Mouse (Mus musculus): Measurements from ENCODE around the gene Ranbp9. TPM values are rescaled to one million over a fixed set of nuclear protein-coding genes. Genes with fewer than 3 reads are reported as not detected.

Gene Ranbp9
- 11.5 and 13.3 TPM in 2 replicates for polyA plus RNA-seq (2015; fragmentation: Nextera tagmentation; extraction: Ambion mirVana)

DNA sequence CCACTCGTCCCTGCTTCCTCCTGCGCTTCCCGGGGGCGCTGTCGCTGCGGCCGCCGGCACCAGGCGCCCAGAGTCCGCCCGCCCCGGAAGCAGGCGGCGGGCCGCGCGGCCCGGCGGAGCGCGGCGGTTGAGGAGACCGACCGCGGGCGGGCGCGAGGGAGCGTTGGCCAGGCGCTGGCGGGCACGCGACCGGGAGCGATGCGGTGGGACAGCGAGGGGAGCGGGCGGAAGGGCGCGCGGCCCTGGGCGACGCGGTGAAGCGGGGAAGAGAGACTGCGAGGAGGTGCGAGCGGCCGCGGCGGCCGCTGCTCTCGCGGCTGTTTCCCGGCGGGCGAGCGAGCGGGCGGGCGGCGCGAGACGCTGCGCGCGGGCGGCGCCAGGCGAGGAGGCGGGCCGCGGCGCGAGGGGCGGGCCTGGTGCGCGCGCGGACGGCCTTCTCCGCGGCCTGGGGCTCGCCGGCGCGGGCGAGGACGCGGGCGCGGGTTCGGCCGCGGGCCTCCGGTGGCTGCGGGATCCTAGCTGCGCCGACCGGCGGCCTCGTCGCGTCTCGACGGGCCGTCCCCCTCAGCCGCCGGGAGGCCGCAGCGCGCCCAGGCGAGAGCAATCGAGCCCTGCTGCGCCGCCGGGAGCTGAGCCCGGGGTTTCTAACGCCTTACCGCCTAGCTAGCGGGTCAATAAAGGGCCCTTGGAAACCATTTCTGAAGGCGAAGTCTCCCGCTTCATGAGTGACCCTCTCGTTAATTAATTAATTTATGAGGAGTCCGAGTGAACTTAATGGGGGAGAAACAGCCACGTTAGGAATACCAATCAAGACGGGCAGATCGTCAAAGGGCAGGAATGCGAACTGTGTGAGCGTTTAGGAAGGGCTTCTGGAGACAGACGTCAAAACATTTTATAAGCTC, at the start of gene Ranbp9:
Gene Ranbp9, minus strand, starts transcription at position 326 of the 902 bp plus-strand sequence.
- H3K9ac ChIP-seq = peak within 1 kb of the TSS; percentile 100
- peak; percentile 90 for ATAC-seq (replicated peaks)
- H3K36me3 ChIP-seq (replicated peaks) = no peaks in the 10 kb centered on the region
- 1% methylated on average over 98 of the region's 132 CpGs for WGBS
- no peaks in the 10 kb centered on the region for H3K27me3 ChIP-seq (replicated peaks)
- H3K27ac ChIP-seq = peak within 1 kb of the TSS; percentile 100
- H3K4me3 ChIP-seq = peak within 1 kb of the TSS; percentile 62
- H3K4me1 ChIP-seq = peaks cover 23% of the 10 kb centered on the region
- no peaks in the 10 kb centered on the region for H3K9me3 ChIP-seq
- peak within 1 kb of the TSS; percentile 75 for H3K4me2 ChIP-seq

DNA sequence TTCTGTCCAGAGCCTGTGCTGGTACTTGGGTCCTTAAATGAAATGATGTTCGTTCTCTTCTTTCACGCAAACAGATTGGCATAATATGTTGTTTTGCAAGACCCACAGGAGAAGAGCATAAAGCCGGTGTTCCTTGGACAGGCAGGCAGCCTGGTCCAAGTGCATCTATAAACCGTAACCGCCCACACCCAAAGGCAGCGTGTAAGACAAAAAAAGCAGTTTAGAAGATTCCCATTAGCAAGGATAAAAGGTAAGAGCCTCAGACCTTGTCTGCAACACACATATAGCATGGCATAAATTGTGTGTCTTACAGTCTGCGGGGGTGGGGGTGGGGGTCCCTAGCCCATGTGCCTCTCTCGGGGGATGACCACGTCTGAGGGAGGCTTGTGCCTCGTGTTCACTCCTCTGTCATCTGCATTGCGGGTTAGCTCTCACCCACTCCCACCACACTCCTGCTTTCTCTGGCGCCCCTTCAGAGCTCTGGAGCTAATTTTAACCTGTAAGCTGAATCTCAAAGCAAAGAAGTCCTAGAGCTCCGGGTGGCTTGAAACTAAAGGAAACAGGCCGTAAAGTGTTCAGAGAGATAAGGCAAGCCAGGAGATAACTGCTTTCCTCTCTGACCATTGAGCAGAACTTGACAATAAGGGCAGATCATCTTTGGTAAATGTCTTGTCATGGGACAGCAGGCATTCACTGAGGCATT, 49.2 kb upstream of the Ranbp9 start:
- peaks cover 30% of the 10 kb centered on the region for H3K4me1 ChIP-seq
- no peaks in the 10 kb centered on the region for H3K27me3 ChIP-seq (replicated peaks)
- H3K27ac ChIP-seq = peak overlapping the region; percentile 82
- no peak overlapping the region for H3K4me2 ChIP-seq
- ATAC-seq (replicated peaks) = no peak
- WGBS = 46% methylated on average over 14 of the region's 14 CpGs
- no peaks in the 10 kb centered on the region for H3K9me3 ChIP-seq
- H3K9ac ChIP-seq = no peak overlapping the region
- no peak overlapping the region for H3K4me3 ChIP-seq
- no peaks in the 10 kb centered on the region for H3K36me3 ChIP-seq (replicated peaks)

DNA sequence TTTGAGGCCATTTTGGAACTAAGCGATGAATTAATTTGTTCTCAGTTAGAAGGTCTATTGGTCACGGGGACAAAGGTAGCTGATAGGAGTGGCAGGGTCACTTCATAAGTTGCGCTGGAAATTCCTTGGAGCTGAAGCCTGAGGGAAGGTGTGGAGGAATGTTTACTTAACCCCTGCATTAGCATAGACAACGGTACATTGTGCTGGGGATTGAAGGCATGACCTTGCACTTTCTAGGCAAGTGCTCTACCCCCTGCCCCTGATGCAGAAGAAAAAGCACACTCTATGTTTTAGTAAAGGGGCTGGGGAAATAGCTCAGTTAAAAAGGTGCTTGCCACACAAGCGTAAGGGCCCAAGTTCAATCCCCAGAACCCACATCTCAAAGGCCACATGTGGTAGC, 45.2 kb upstream of the Ranbp9 start:
- H3K27me3 ChIP-seq (replicated peaks) = no peaks in the 10 kb centered on the region
- H3K36me3 ChIP-seq (replicated peaks) = no peaks in the 10 kb centered on the region
- no peak overlapping the region for H3K4me3 ChIP-seq
- no peak overlapping the region for H3K9ac ChIP-seq
- H3K4me1 ChIP-seq = peaks cover 32% of the 10 kb centered on the region
- H3K4me2 ChIP-seq = no peak overlapping the region
- no peak for ATAC-seq (replicated peaks)
- H3K9me3 ChIP-seq = no peaks in the 10 kb centered on the region
- 84% methylated on average over 5 of the region's 5 CpGs for WGBS
- H3K27ac ChIP-seq = no peak overlapping the region

DNA sequence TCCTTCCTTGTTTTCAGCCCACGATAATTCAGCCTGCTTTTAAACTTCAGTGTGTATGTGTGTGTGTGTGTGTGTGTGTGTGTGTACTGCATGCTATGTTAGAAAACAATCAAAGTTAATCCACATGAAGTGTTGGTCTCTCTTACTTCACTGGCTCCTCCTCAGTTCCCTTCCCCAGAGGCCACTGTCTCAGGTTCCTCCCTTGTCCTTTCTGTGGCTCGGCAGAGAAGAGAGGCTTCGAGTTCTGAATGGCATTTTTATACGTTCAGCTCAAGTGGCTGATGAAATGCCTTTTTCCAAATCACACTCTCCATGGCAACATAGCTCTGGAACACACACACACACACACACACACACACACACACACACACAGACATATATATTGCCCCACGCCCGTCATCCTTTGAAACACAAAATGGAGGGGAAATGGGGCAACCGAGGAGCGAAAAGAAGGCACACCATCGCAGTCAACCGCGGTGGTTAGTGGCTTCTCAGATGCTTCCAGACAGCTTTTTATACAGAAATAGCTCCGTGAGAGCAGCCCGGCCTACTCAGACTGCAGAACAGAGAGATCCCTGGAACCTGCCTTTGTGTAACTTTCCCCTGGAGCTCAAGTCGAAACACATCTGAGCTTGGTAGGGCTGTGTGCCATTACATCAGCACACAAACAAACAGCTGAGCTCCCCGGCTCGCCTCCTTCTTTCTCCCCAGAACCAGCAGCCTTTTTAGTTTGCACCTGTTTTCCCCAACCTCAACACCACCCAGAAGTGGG, 44.5 kb upstream of the Ranbp9 start:
- Histone ChIP-seq H3K9me3 (no peaks in the 10 kb centered on the region), H3K4me1 (peaks cover 24% of the 10 kb centered on the region), H3K36me3 (replicated peaks) (no peaks in the 10 kb centered on the region), H3K4me2 (no peak overlapping the region), H3K27me3 (replicated peaks) (no peaks in the 10 kb centered on the region), H3K27ac (peak overlapping the region; percentile 61), H3K4me3 (no peak overlapping the region), H3K9ac (no peak overlapping the region)
- ATAC-seq (replicated peaks) = peak; percentile 30
- WGBS = 38% methylated on average over 16 of the region's 16 CpGs

GRCm38 (mm10) chr13:43524491-43525362, 43.6 kb upstream of the Ranbp9 start:
- ATAC-seq (replicated peaks) = peak; percentile 67; the same call in 1 of the 2 replicates
- Histone ChIP-seq H3K27me3 (replicated peaks) (no peaks in the 10 kb centered on the region), H3K9me3 (no peaks in the 10 kb centered on the region), H3K36me3 (replicated peaks) (no peaks in the 10 kb centered on the region), H3K4me1 (peaks cover 17% of the 10 kb centered on the region), H3K27ac (no peak overlapping the region; the same call in 1 of the 2 replicates), H3K4me3 (no peak overlapping the region), H3K9ac (no peak overlapping the region), H3K4me2 (no peak overlapping the region)
- WGBS = 52% methylated on average over 16 of the region's 16 CpGs

- 47% methylated on average over 7 of the region's 7 CpGs for WGBS
- H3K4me2 ChIP-seq = no peak overlapping the region
- no peaks in the 10 kb centered on the region for H3K27me3 ChIP-seq (replicated peaks)
Measured at GRCm38 (mm10) chr13:43523906-43524480, 42.9 kb upstream of the Ranbp9 start.

GRCm38 (mm10) chr13:43521940-43522339, 40.9 kb upstream of the Ranbp9 start:
- Histone ChIP-seq H3K27ac (no peak overlapping the region), H3K9ac (no peak overlapping the region), H3K9me3 (no peaks in the 10 kb centered on the region), H3K4me2 (no peak overlapping the region), H3K36me3 (replicated peaks) (no peaks in the 10 kb centered on the region), H3K4me1 (peaks cover 17% of the 10 kb centered on the region), H3K27me3 (replicated peaks) (no peaks in the 10 kb centered on the region), H3K4me3 (no peak overlapping the region)
- WGBS = 94% methylated on average over 5 of the region's 5 CpGs
- no peak for ATAC-seq (replicated peaks)

More at GRCm38 (mm10) chr13:43523906-43524480, 42.9 kb upstream of the Ranbp9 start:
- Histone ChIP-seq H3K9ac (no peak overlapping the region), H3K36me3 (replicated peaks) (no peaks in the 10 kb centered on the region), H3K4me1 (peaks cover 17% of the 10 kb centered on the region), H3K9me3 (no peaks in the 10 kb centered on the region), H3K27ac (no peak overlapping the region), H3K4me3 (no peak overlapping the region)
- no peak for ATAC-seq (replicated peaks)

- Histone ChIP-seq H3K36me3 (replicated peaks) (no peaks in the 10 kb centered on the region), H3K9me3 (no peaks in the 10 kb centered on the region), H3K27ac (no peak overlapping the region), H3K9ac (no peak overlapping the region), H3K4me2 (no peak overlapping the region), H3K4me3 (no peak overlapping the region), H3K27me3 (replicated peaks) (no peaks in the 10 kb centered on the region), H3K4me1 (no peaks in the 10 kb centered on the region)
- WGBS = 81% methylated on average over 6 of the region's 6 CpGs
- no peak for ATAC-seq (replicated peaks)
Measured at GRCm38 (mm10) chr13:43519251-43519650, 38.2 kb upstream of the Ranbp9 start.

GRCm38 (mm10) chr13:43517371-43517770, 36.3 kb upstream of the Ranbp9 start:
- Histone ChIP-seq H3K27ac (no peak overlapping the region), H3K4me3 (no peak overlapping the region), H3K9ac (no peak overlapping the region), H3K36me3 (replicated peaks) (no peaks in the 10 kb centered on the region), H3K4me1 (no peaks in the 10 kb centered on the region), H3K9me3 (no peaks in the 10 kb centered on the region), H3K4me2 (no peak overlapping the region), H3K27me3 (replicated peaks) (no peaks in the 10 kb centered on the region)
- no peak for ATAC-seq (replicated peaks)
- WGBS = 71% methylated on average over 8 of the region's 8 CpGs

DNA sequence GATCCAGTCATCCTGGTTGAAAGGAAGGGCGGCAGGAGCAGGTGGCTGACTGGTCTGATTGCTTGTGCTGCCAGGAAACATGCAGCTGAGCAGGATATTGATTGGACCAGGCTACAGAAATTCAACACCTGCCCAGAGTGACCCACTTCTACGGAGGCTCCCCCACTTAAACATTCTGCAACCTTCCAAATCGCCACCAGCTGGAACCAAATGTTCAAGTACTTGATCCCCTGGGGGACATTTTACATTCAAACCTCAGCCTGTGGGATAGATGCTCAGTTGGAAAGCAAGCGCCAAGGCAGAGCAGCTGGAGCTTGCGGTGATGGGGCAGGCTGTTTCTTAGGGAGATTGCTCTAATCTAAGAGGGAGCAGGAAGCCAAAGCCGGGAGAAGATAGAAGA, 35.8 kb upstream of the Ranbp9 start:
- Histone ChIP-seq H3K36me3 (replicated peaks) (no peaks in the 10 kb centered on the region), H3K9ac (no peak overlapping the region), H3K4me1 (no peaks in the 10 kb centered on the region), H3K4me3 (no peak overlapping the region), H3K27ac (no peak overlapping the region), H3K27me3 (replicated peaks) (no peaks in the 10 kb centered on the region), H3K4me2 (no peak overlapping the region), H3K9me3 (no peaks in the 10 kb centered on the region)
- 43% methylated on average over 6 of the region's 6 CpGs for WGBS
- ATAC-seq (replicated peaks) = no peak

DNA sequence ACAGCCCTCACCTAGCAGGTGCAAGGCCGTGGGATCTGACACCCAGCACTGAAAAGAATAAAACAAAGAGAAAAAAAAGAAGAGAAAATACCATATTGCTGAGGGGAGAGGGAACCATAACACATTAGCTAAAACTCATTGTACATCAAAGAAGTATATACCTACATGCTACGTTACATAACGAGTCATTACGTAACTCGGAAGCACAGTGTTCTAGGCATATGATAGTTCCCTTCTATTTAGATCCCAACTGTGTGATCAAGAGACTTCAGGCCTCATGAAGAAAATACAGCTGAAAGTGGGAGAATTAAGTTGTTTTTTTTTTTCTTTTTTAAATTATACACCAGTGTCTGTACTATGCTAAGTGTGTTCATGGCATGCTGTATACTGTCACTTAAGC, 35.0 kb upstream of the Ranbp9 start:
- H3K4me2 ChIP-seq = no peak overlapping the region
- H3K27me3 ChIP-seq (replicated peaks) = no peaks in the 10 kb centered on the region
- H3K9me3 ChIP-seq = no peaks in the 10 kb centered on the region
- 91% methylated on average over 5 of the region's 5 CpGs for whole genome bisulfite sequencing
- no peak overlapping the region for H3K9ac ChIP-seq
- H3K27ac ChIP-seq = no peak overlapping the region
- H3K36me3 ChIP-seq (replicated peaks) = no peaks in the 10 kb centered on the region
- ATAC-seq (replicated peaks) = no peak
- no peaks in the 10 kb centered on the region for H3K4me1 ChIP-seq
- no peak overlapping the region for H3K4me3 ChIP-seq
